Mouse (Mus musculus): ENCODE results near the gene Antxr2.

DNA sequence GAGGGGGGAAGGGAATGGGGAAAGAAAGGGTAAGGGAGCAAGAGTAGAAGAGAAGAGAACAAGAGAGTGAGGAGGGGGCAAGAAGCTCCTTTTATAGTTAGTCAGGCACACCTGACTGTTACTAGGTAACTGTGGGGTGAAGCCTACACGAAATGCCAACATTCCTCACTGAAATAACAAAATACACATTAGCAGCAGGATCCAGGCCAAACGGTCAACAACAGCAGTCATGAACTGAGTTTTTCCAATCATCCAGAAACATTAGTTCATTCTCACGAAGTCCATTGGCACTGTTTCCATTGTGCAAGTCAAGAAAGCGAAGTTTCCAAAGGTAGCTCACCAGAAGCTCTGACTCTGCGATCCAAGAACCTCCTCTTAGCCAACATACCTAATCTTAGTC is 63.8 kb downstream of the Antxr2 start:
- TF ChIP-seq CTCF (IDR thresholded peaks at IDR 0.05) (no peak), EP300 (IDR thresholded peaks at IDR 0.05; ENCODE audit: insufficient read depth, low read depth, low read length) (no peak), POLR2A (IDR thresholded peaks at IDR 0.05; ENCODE audit: insufficient read depth, low read depth, low read length) (no peak)

Measured in heart, adult 2 months (tissue).